Mouse (Mus musculus): ENCODE data around the gene Pim1. TPM values are rescaled to one million over a fixed set of nuclear protein-coding genes. Genes with fewer than 3 reads are reported as not detected.
"Not testable (repeated sequence)": the region's sequence is repeated elsewhere in the genome, so short reads cannot be mapped to it uniquely, and the experiment has no call there.

The Pim1 gene
- polyA plus RNA-seq, 1 experiment from 2014 or later: 16.3 TPM

DNA sequence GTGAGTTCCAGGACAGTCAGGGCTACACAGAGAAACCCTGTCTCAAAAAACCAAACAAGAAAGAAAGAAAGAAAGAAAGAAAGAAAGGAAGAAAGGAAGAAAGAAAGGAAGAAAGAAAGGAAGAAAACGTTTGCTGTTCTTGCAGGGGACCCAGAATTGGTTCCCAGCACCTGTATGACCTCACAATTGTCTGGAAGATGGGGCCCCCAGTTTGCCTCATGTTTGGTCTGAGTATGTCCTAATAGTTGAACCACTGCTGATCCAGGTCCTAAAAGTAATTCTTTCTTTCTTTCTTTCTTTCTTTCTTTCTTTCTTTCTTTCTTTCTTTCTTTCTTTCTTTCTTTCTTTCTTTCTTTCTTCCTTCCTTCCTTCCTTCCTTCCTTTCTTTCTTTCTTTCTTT is 6.9 kb downstream of the Pim1 start:
- 61% methylated on average over 1 of the region's 1 CpGs for WGBS
- not testable (repeated sequence) for H3K9ac ChIP-seq; H3K27ac ChIP-seq; ATAC-seq (ENCODE audit: borderline replicate concordance, extremely low read depth, low FRiP score, low TSS enrichment); H3K27me3 ChIP-seq; H3K4me3 ChIP-seq; H3K4me2 ChIP-seq; H3K9me3 ChIP-seq
- Histone ChIP-seq H3K36me3 (peaks cover 13% of the 10 kb centered on the region; the same call in 1 of the 2 replicates), H3K4me1 (peaks cover 12% of the 10 kb centered on the region)

DNA sequence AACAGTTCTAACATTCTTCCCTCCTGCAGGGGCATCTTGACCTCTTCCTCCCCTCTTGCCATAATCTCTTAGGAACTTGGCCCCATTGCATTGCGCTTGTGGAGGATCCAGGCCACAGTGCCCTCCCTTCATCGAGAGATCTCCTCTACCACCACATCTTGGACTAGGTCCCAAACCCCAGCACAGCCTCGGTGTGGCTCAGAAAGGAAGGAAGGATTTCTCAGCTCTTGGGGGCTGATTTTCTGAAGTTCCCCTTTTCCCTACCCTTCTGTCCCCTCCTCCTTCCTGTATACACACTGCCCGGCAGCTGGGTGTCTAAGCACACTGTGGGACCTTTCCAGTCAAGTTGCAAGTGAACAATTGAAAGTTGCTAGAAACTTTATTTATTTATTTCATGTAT is 7.5 kb downstream of the Pim1 start:
- no peak overlapping the region for H3K9ac ChIP-seq
- H3K4me1 ChIP-seq: peaks cover 15% of the 10 kb centered on the region
- no peaks in the 10 kb centered on the region for H3K27me3 ChIP-seq
- no peak overlapping the region for H3K4me3 ChIP-seq
- WGBS: 37% methylated on average over 4 of the region's 4 CpGs
- H3K36me3 ChIP-seq: peaks cover 13% of the 10 kb centered on the region; the same call in 1 of the 2 replicates
- H3K9me3 ChIP-seq: no peaks in the 10 kb centered on the region
- no peak overlapping the region for H3K27ac ChIP-seq
- no peak for ATAC-seq (ENCODE audit: borderline replicate concordance, extremely low read depth, low FRiP score, low TSS enrichment)
- H3K4me2 ChIP-seq: no peak overlapping the region

DNA sequence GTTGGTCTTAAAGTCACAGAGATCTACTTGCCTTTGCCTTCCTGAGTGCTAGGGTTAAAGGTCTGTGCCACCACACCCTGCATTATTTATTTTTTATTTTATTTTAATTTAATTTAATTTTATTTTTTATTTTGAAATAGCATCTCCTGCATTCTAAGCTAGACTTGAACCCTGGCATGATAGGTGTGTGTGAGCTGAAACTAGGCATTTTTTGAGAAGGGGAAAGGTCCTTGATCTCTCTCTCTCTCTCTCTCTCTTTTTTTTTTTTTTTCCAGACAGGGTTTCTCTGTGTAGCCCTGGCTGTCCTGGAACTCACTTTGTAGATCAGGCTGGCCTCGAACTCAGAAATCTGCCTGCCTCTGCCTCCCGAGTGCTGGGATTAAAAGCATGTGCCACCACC is 8.4 kb downstream of the Pim1 start:
- not testable (repeated sequence) for H3K9me3 ChIP-seq; ATAC-seq (ENCODE audit: borderline replicate concordance, extremely low read depth, low FRiP score, low TSS enrichment); H3K9ac ChIP-seq; H3K36me3 ChIP-seq; H3K27me3 ChIP-seq; H3K4me3 ChIP-seq; H3K4me2 ChIP-seq; H3K27ac ChIP-seq
- WGBS: 100% methylated on average over 2 of the region's 2 CpGs
- H3K4me1 ChIP-seq: peaks cover 14% of the 10 kb centered on the region

DNA sequence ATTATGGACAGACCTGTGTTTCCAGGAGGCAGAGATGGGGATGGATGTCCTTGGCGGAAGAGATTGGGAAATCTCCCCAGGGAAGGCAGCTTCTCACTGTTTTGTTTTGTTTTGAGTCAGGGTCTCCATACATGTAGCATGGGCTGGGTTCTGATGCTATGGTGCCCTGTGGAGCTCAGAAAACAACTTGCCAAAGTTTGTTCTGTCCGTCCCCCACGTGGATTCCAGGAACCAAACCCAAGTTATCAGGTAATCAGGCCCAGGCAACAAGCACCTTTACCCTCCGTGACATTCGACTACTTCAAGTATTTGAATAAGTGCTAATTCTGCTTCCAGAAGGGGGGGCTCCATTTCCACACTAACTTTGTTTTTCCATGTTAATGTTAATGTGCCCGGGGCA is 9.0 kb downstream of the Pim1 start:
- H3K9me3 ChIP-seq: no peaks in the 10 kb centered on the region
- no peak for ATAC-seq (ENCODE audit: borderline replicate concordance, extremely low read depth, low FRiP score, low TSS enrichment)
- 58% methylated on average over 6 of the region's 6 CpGs for WGBS

DNA sequence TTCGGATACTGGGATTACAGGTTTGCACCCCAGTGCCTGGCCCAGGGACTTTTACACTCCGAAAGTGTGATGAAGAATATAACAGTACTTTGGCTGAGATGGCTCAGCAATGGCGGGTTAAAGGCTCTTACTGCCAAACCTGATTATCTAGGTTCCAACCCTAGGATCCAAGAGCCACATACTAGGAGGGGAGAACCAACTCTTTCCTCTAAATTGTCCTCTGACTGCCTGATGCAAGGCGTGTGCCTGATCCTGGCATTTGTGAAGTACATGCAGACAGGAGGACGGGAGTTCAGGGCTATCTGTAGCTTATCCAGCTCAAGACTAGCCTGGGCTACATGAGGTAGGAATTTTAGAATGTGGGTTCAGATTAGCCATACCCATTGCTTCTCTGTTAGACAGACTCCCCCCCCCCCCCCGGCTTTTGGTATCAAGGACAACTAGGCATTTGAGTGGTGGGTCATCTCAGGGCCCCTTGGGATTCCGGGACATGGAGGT is 9.7 kb downstream of the Pim1 start:
- peaks cover 14% of the 10 kb centered on the region for H3K4me1 ChIP-seq
- no peaks in the 10 kb centered on the region for H3K36me3 ChIP-seq
- no peaks in the 10 kb centered on the region for H3K27me3 ChIP-seq
- 71% methylated on average over 7 of the region's 7 CpGs for WGBS
- no peak overlapping the region for H3K4me3 ChIP-seq
- no peak overlapping the region for H3K9ac ChIP-seq
- H3K4me2 ChIP-seq: no peak overlapping the region
- H3K9me3 ChIP-seq: no peaks in the 10 kb centered on the region
- no peak for ATAC-seq (ENCODE audit: borderline replicate concordance, extremely low read depth, low FRiP score, low TSS enrichment)
- no peak overlapping the region for H3K27ac ChIP-seq

More for the DNA sequence above, 9.0 kb downstream of the Pim1 start:
- Histone ChIP-seq H3K4me2 (no peak overlapping the region), H3K4me3 (no peak overlapping the region), H3K36me3 (peaks cover 3% of the 10 kb centered on the region; the same call in 1 of the 2 replicates), H3K27me3 (no peaks in the 10 kb centered on the region), H3K4me1 (peaks cover 14% of the 10 kb centered on the region), H3K27ac (no peak overlapping the region), H3K9ac (no peak overlapping the region)

DNA sequence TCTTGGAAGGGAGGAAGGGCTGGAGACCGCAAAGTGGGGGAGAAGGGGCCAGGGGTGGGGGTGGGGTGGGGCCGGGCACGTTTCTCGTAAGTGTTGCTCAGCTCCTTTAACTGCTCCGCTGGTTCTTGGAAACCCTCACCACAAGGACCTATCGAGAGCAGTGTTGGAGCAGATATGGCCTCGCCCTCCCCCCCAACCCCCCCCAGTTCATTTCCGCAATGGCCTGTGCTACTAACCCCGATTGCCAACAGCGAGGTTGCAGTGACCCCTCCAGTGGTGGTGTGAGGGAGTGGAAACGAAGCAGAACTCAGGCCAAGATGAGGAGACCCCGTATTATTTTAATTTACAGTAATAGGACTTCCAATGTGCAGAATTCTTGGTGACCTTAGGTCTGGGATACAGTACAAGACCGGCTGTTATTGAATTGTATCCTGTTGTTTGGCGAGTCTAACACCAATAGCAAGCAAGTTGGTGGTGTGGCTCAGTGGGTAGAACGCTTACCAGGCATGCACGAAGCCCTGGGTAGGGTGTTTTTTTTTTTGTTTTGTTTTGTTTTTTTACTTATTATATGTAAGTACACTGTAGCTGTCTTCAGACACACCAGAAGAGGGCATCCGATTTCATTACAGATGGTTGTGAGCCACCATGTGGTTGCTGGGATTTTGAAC is 10.4 kb downstream of the Pim1 start:
- Histone ChIP-seq H3K27me3 (no peaks in the 10 kb centered on the region), H3K4me1 (peaks cover 14% of the 10 kb centered on the region), H3K9ac (no peak overlapping the region), H3K4me3 (no peak overlapping the region), H3K36me3 (no peaks in the 10 kb centered on the region), H3K27ac (no peak overlapping the region), H3K9me3 (no peaks in the 10 kb centered on the region), H3K4me2 (no peak overlapping the region)
- 63% methylated on average over 17 of the region's 17 CpGs for WGBS
- ATAC-seq (ENCODE audit: borderline replicate concordance, extremely low read depth, low FRiP score, low TSS enrichment): peak; percentile 60; the same call in 1 of the 2 replicates

DNA sequence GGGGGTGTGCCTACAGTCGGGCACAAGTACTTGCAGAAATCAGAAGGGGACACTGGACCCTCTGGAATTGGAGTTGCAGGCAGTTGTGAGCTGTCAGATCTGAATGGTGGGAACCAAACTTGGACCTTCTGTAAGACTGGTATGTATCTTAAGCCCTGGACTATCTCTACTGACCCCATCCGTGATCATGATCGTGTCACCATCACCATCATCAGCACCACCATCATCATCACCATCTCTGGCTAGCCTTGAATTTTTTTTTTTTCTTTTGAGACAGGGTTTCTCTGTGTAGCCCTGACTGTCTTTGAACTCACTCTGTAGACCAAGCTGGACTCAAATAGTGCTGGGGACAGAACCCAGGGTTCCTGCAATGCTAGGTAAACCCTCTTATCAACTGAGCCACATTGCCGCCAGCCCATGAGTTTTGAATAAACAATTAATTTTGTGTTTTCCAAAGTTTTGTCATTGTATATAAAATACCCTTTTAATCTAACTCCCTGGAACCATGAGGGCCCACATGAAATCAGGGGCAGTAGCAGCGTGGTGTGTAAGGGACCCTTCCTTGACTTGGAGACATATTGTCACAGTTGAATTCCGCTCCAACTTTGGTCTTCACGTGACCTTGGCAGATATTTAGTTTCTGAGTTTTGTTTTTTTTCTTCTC is 11.6 kb downstream of the Pim1 start:
- no peaks in the 10 kb centered on the region for H3K9me3 ChIP-seq
- H3K4me1 ChIP-seq: peaks cover 14% of the 10 kb centered on the region
- H3K36me3 ChIP-seq: no peaks in the 10 kb centered on the region
- no peak overlapping the region for H3K9ac ChIP-seq
- no peak overlapping the region for H3K27ac ChIP-seq
- no peaks in the 10 kb centered on the region for H3K27me3 ChIP-seq
- H3K4me2 ChIP-seq: peak overlapping the region; percentile 56
- ATAC-seq (ENCODE audit: borderline replicate concordance, extremely low read depth, low FRiP score, low TSS enrichment): no peak
- H3K4me3 ChIP-seq: no peak overlapping the region
- 55% methylated on average over 7 of the region's 7 CpGs for WGBS

DNA sequence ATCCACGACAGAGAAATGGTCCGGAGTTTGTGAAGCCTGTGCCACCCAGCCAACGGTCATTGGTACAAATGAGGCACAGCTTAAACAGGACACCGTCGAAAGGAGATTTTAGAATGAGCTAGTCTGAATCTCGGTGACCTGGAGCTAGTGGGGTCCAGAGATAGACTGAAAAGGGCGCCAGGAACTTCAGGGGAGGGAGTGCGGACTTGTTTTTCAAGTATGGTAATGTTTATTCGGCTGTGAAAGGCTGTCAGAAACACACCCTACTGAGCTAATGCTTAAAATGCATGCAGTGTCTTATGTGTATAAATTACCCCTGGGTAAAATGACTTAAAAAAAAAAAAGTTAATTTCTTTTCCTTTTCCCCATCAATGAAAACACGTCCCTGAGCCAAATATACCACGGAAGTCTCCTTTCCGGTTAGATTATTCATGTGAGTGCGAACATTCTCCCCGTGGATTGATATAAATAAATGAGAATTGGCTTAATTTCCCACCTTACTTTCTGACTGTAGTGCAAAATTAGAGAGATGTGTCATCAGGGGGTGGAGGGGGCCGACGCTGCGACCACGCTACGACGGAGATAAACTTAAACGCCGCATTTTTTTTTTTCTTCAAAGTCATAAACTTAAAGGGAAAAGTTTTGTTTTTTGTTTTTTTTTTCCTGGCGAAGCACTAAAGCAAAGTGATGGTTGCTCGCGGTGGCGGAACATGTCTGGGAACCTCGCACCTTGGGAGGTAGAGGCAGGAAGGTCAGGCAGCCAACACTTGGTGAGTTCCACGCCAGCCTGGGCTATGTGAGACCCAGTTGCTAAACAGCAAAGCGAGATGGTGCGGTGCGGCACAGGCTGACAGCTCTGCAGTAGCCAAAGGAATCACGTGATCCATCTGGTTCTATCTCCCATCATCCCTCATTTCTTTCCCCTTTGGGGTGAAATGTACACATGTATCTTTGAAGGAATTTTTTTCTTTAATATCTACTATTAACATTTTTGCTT is 12.4 kb downstream of the Pim1 start:
- WGBS: 8% methylated on average over 32 of the region's 32 CpGs
- no peak overlapping the region for H3K27ac ChIP-seq
- peak overlapping the region; percentile 28 for H3K4me3 ChIP-seq
- peak overlapping the region; percentile 56 for H3K4me2 ChIP-seq
- no peaks in the 10 kb centered on the region for H3K27me3 ChIP-seq
- no peaks in the 10 kb centered on the region for H3K9me3 ChIP-seq
- no peaks in the 10 kb centered on the region for H3K36me3 ChIP-seq
- 0 out of 2 replicates have a peak overlapping the region, but pooled peaks have one; percentile 8 for H3K9ac ChIP-seq
- no peak for ATAC-seq (ENCODE audit: borderline replicate concordance, extremely low read depth, low FRiP score, low TSS enrichment)
- H3K4me1 ChIP-seq: peaks cover 14% of the 10 kb centered on the region

DNA sequence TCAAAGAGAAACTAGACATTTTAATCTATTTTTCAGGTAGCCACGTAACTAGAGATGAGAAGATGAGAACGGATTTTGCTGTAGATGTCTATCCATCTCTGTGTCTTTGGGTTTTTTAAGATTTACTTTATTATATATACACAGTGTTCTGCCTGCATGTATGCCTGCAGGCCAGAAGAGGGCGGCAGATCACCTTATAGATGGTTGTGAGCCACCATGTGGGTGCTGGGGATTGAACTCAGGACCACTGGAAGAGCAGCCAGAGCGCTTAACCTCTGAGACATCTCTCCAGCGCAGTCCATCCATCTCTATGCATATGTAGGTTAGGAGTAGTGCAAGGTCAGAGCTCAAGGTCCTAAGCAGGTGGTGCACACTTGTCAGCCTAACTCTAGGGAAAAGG is 13.1 kb downstream of the Pim1 start:
- ATAC-seq (ENCODE audit: borderline replicate concordance, extremely low read depth, low FRiP score, low TSS enrichment): no peak
- H3K27ac ChIP-seq: no peak overlapping the region
- H3K36me3 ChIP-seq: no peaks in the 10 kb centered on the region
- H3K9me3 ChIP-seq: no peaks in the 10 kb centered on the region
- H3K4me2 ChIP-seq: no peak overlapping the region
- WGBS: 74% methylated on average over 5 of the region's 5 CpGs
- no peak overlapping the region for H3K4me3 ChIP-seq
- no peaks in the 10 kb centered on the region for H3K27me3 ChIP-seq
- H3K4me1 ChIP-seq: peaks cover 14% of the 10 kb centered on the region
- H3K9ac ChIP-seq: no peak overlapping the region

DNA sequence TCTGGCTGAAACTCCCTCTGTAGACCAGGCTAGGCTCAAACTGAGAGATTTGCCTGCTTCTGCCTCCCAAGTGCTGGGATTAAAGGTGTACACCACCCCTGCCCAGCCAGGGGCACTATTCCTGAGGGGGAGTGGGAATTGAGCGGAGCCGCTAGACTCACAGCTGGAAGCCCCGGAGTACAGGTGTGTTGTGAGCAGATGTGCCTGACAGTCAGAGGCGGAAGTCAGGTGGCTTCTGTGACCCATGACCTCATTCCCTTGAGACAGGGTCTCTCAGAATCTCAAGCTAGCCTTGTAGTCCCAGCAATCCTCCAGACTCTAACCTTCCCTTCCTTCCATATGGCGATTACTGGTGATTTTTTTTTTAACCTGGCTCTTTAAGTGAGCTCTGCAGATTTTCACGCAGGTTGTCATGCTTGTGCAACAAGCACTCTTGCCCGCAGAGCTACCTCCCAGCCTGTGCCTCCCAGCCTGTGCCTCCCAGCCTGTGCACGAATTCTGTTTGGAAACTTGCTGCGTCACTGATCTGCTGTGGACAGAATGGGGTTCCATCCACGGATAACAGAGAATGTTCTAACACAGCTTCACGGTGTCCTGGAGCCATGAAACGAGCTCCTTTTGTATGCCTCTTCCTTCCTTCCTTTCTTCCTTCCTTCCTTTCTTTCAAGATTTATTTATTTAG is 18.5 kb downstream of the Pim1 start:
- no peak overlapping the region for H3K27ac ChIP-seq
- H3K4me2 ChIP-seq: no peak overlapping the region
- ATAC-seq (ENCODE audit: borderline replicate concordance, extremely low read depth, low FRiP score, low TSS enrichment): no peak
- no peak overlapping the region for H3K4me3 ChIP-seq
- H3K9ac ChIP-seq: no peak overlapping the region
- no peaks in the 10 kb centered on the region for H3K27me3 ChIP-seq
- 0 out of 2 replicates have a peak, but pooled peaks cover 3% of the 10 kb centered on the region for H3K4me1 ChIP-seq
- no peaks in the 10 kb centered on the region for H3K9me3 ChIP-seq
- WGBS: 56% methylated on average over 12 of the region's 12 CpGs
- H3K36me3 ChIP-seq: no peaks in the 10 kb centered on the region

DNA sequence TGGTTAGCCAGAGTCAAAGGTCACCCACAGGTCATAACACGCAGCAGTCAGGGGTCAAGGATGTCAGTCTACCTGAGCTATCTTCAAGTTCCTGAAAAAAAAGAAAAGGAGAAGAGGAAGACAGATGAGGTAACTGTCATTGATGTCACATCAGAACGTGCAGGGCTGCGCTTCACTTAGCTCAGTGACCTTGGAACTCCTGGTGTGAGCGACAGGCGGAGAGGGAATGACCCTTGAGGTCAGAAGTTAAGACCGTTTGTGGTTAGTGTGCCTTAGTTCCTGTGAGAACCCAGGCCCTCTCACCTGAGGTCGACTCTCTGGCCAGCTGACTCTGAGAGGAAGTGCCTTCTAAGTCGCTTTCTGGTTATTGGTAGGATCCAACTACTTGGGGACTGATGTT is 20.1 kb downstream of the Pim1 start:
- H3K4me2 ChIP-seq: no peak overlapping the region
- H3K4me3 ChIP-seq: no peak overlapping the region
- H3K27me3 ChIP-seq: no peaks in the 10 kb centered on the region
- 46% methylated on average over 8 of the region's 8 CpGs for WGBS
- H3K4me1 ChIP-seq: 0 out of 2 replicates have a peak, but pooled peaks cover 3% of the 10 kb centered on the region
- no peaks in the 10 kb centered on the region for H3K9me3 ChIP-seq
- no peaks in the 10 kb centered on the region for H3K36me3 ChIP-seq
- no peak overlapping the region for H3K27ac ChIP-seq
- H3K9ac ChIP-seq: no peak overlapping the region
- ATAC-seq (ENCODE audit: borderline replicate concordance, extremely low read depth, low FRiP score, low TSS enrichment): no peak

Data from lung, embryonic 15.5 days (tissue).